Mouse (Mus musculus): Measurements from ENCODE around the gene Mocs3.
A peak's percentile ranks its signal among the peaks of the same experiment; 100 is the strongest.

The Mocs3 gene

GRCm38 (mm10) chr2:168230026-168230728, at the start of gene Mocs3, which contains the start of the genes Gm20716 and Dpm1:
Gene Mocs3 (plus strand): TSS chr2:168230622.
Gene Gm20716 (minus strand): TSS chr2:168230364.
Gene Dpm1 (minus strand): TSS chr2:168230591.
- peak; percentile 75 to 79 for DNase-seq (ENCODE audit: low spot score in 2 of 2)

- DNase-seq (ENCODE audit: low spot score in 2 of 2), result no peak
These were observed 38.6 kb upstream of the Mocs3 start for GRCm38 (mm10) chr2:168191856-168192255.

- no peak for DNase-seq (ENCODE audit: low spot score in 2 of 2)
These were observed 36.7 kb upstream of the Mocs3 start for GRCm38 (mm10) chr2:168193685-168194084.

GRCm38 (mm10) chr2:168195721-168196120, 34.7 kb upstream of the Mocs3 start:
- DNase-seq (ENCODE audit: low spot score in 2 of 2), result no peak

GRCm38 (mm10) chr2:168198421-168198820, 32.0 kb upstream of the Mocs3 start:
- no peak for DNase-seq (ENCODE audit: low spot score in 2 of 2)

GRCm38 (mm10) chr2:168199476-168199875, 30.9 kb upstream of the Mocs3 start:
- no peak for DNase-seq (ENCODE audit: low spot score in 2 of 2)

GRCm38 (mm10) chr2:168200014-168200691, 30.3 kb upstream of the Mocs3 start:
- no peak for DNase-seq (ENCODE audit: low spot score in 2 of 2)

- no peak for DNase-seq (ENCODE audit: low spot score in 2 of 2)
These were observed 25.9 kb upstream of the Mocs3 start for GRCm38 (mm10) chr2:168204476-168204999.

GRCm38 (mm10) chr2:168205265-168205664, 25.2 kb upstream of the Mocs3 start:
- DNase-seq (ENCODE audit: low spot score in 2 of 2), result peak; percentile 86 to 90

- no peak for DNase-seq (ENCODE audit: low spot score in 2 of 2)
These were observed 24.5 kb upstream of the Mocs3 start for GRCm38 (mm10) chr2:168205681-168206631.

- peak; percentile 91 to 92 for DNase-seq (ENCODE audit: low spot score in 2 of 2)
These were observed 23.4 kb upstream of the Mocs3 start, which contains the start of gene Adnp for GRCm38 (mm10) chr2:168206725-168207644. Gene Adnp (minus strand): TSS chr2:168207112.

GRCm38 (mm10) chr2:168207883-168208282, 22.5 kb upstream of the Mocs3 start:
- DNase-seq (ENCODE audit: low spot score in 2 of 2), result no peak

GRCm38 (mm10) chr2:168213788-168214397, 16.5 kb upstream of the Mocs3 start:
- no peak for DNase-seq (ENCODE audit: low spot score in 2 of 2)

GRCm38 (mm10) chr2:168223326-168223725, 7.1 kb upstream of the Mocs3 start:
- DNase-seq (ENCODE audit: low spot score in 2 of 2), result no peak

GRCm38 (mm10) chr2:168229116-168230025, 1.1 kb upstream of the Mocs3 start:
- peak in 1 of 2 experiments; percentile 44 for DNase-seq (ENCODE audit: low spot score in 2 of 2)

- peak in 1 of 2 experiments; percentile 16 for DNase-seq (ENCODE audit: low spot score in 2 of 2)
These were observed 500 bp downstream of the Mocs3 start for GRCm38 (mm10) chr2:168230773-168231470.

GRCm38 (mm10) chr2:168231471-168231829, 1.0 kb downstream of the Mocs3 start:
- no peak for DNase-seq (ENCODE audit: low spot score in 2 of 2)

- DNase-seq (ENCODE audit: low spot score in 2 of 2), result no peak
These were observed 2.9 kb downstream of the Mocs3 start for GRCm38 (mm10) chr2:168233286-168233685.

Measured in right cerebral cortex, postnatal 36 days (tissue).